Mouse (Mus musculus) hematopoietic stem cell, adult 5-6 weeks (primary cell): Measurements from ENCODE around the gene Mmp14. TPM values are rescaled to one million over a fixed set of nuclear protein-coding genes. Genes with fewer than 3 reads are reported as not detected.

Source experiments
- ATAC-seq, 2 experiments: fragments of 125-278 bp in 1 of 2; replicated peaks in 1 of 2; 2 replicates each; pipeline ENCODE4 v1.8.0; 2016 to 2017; ENCODE audit warnings: inconsistent platforms in 2 of 2, mild to moderate bottlenecking in 2 of 2, moderate number of reproducible peaks in 2 of 2, low read depth in 1 of 2, moderate TSS enrichment in 1 of 2; ENCODE audit not compliant: low FRiP score in 2 of 2, poor library complexity in 2 of 2, severe bottlenecking in 2 of 2, insufficient read depth in 1 of 2, low TSS enrichment in 1 of 2
- total RNA-seq: library from RNA; stranded (forward); fragments of 172-1452, 232-1000 nt; gene quantifications from 2 replicates; pipeline ENCODE4 v1.2.3, GENCODE M21; 2017

Mmp14 gene
- 6.5 and 7.5 TPM in 2 replicates for total RNA-seq

GRCm38 (mm10) chr14:54431334-54432077, at the start of gene Mmp14:
Gene Mmp14 (plus strand): TSS chr14:54431612.
- no peak for ATAC-seq

GRCm38 (mm10) chr14:54381816-54382215, 49.6 kb upstream of the Mmp14 start:
- no peak for ATAC-seq

GRCm38 (mm10) chr14:54382641-54383040, 48.8 kb upstream of the Mmp14 start:
- no peak for ATAC-seq

GRCm38 (mm10) chr14:54383355-54383771, 48.0 kb upstream of the Mmp14 start:
- ATAC-seq = peak; percentile 30 to 48; a peak in 2 of 4 replicates

GRCm38 (mm10) chr14:54384396-54384795, 47.0 kb upstream of the Mmp14 start:
- no peak; a peak in 1 of 4 replicates for ATAC-seq

GRCm38 (mm10) chr14:54385968-54386618, 45.3 kb upstream of the Mmp14 start:
- no peak for ATAC-seq

- ATAC-seq = no peak
Observed at GRCm38 (mm10) chr14:54387546-54387945, 43.9 kb upstream of the Mmp14 start.

GRCm38 (mm10) chr14:54390843-54391242, 40.6 kb upstream of the Mmp14 start:
- no peak for ATAC-seq

GRCm38 (mm10) chr14:54393794-54394193, 37.6 kb upstream of the Mmp14 start:
- no peak for ATAC-seq

GRCm38 (mm10) chr14:54394309-54394708, 37.1 kb upstream of the Mmp14 start:
- ATAC-seq = no peak

- ATAC-seq = no peak
Observed at GRCm38 (mm10) chr14:54396685-54397084, 34.7 kb upstream of the Mmp14 start.

- ATAC-seq = peak; percentile 37 to 58; a peak in 2 of 4 replicates
Observed at GRCm38 (mm10) chr14:54397872-54398527, 33.4 kb upstream of the Mmp14 start.

GRCm38 (mm10) chr14:54398528-54398916, 32.9 kb upstream of the Mmp14 start:
- ATAC-seq = no peak

- no peak for ATAC-seq
Observed at GRCm38 (mm10) chr14:54398921-54399382, 32.5 kb upstream of the Mmp14 start.

- no peak for ATAC-seq
Observed at GRCm38 (mm10) chr14:54401723-54402122, 29.7 kb upstream of the Mmp14 start.

GRCm38 (mm10) chr14:54408336-54409056, 22.9 kb upstream of the Mmp14 start:
- no peak for ATAC-seq

- ATAC-seq = peak; percentile 39 to 62; a peak in 3 of 4 replicates
Observed at GRCm38 (mm10) chr14:54409057-54409645, 22.3 kb upstream of the Mmp14 start.
